Mouse (Mus musculus): ENCODE measurements at regions not wholly inside any gene's neighbourhood (a gene's known extent, or its start where the extent isn't known, plus 50 kb on each side); places are given as distances from the start of the nearest gene placed in this dataset.

- 71% methylated on average over 7 of the region's 7 CpGs for WGBS
Observed at GRCm38 (mm10) chr8:10866696-10867395, 141.4 kb downstream of the Irs2 start.

GRCm38 (mm10) chr8:10865941-10866513 lies 142.2 kb downstream of the Irs2 start:
- Histone ChIP-seq H3K4me1 (ENCODE audit: control insufficient read depth, insufficient read depth, low read length) (peaks cover 3% of the 10 kb centered on the region; the same call in 1 of the 2 replicates), H3K9ac (ENCODE audit: low read length) (no peak overlapping the region), H3K36me3 (ENCODE audit: control insufficient read depth, insufficient read depth) (no peaks in the 10 kb centered on the region), H3K4me2 (ENCODE audit: low read depth, low read length) (no peak overlapping the region), H3K4me3 (ENCODE audit: low read length) (no peak overlapping the region), H3K27ac (ENCODE audit: low read length) (no peak overlapping the region), H3K27me3 (ENCODE audit: control insufficient read depth, insufficient read depth, low read length) (no peaks in the 10 kb centered on the region; the same call in 1 of the 2 replicates), H3K9me3 (replicated peaks; ENCODE audit: control insufficient read depth, low read length) (no peaks in the 10 kb centered on the region)
- WGBS, result 66% methylated on average over 11 of the region's 11 CpGs
- ATAC-seq (replicated peaks; ENCODE audit: extremely low read depth, insufficient read depth, low FRiP score), result no peak

More at GRCm38 (mm10) chr8:10866696-10867395, 141.4 kb downstream of the Irs2 start:
- Histone ChIP-seq H3K4me3 (ENCODE audit: low read length) (no peak overlapping the region), H3K36me3 (ENCODE audit: control insufficient read depth, insufficient read depth) (no peaks in the 10 kb centered on the region), H3K4me2 (ENCODE audit: low read depth, low read length) (no peak overlapping the region), H3K27me3 (ENCODE audit: control insufficient read depth, insufficient read depth, low read length) (no peaks in the 10 kb centered on the region; the same call in 1 of the 2 replicates), H3K9ac (ENCODE audit: low read length) (no peak overlapping the region), H3K27ac (ENCODE audit: low read length) (no peak overlapping the region), H3K9me3 (replicated peaks; ENCODE audit: control insufficient read depth, low read length) (no peaks in the 10 kb centered on the region), H3K4me1 (ENCODE audit: control insufficient read depth, insufficient read depth, low read length) (peaks cover 3% of the 10 kb centered on the region; the same call in 1 of the 2 replicates)
- ATAC-seq (replicated peaks; ENCODE audit: extremely low read depth, insufficient read depth, low FRiP score), result no peak

GRCm38 (mm10) chr8:10865415-10865821 lies 142.8 kb downstream of the Irs2 start:
- no peaks in the 10 kb centered on the region for H3K9me3 ChIP-seq (replicated peaks; ENCODE audit: control insufficient read depth, low read length)
- peaks cover 3% of the 10 kb centered on the region; the same call in 1 of the 2 replicates for H3K4me1 ChIP-seq (ENCODE audit: control insufficient read depth, insufficient read depth, low read length)
- ATAC-seq (replicated peaks; ENCODE audit: extremely low read depth, insufficient read depth, low FRiP score), result no peak
- no peaks in the 10 kb centered on the region; the same call in 1 of the 2 replicates for H3K27me3 ChIP-seq (ENCODE audit: control insufficient read depth, insufficient read depth, low read length)
- H3K4me3 ChIP-seq (ENCODE audit: low read length), result no peak overlapping the region
- WGBS, result 40% methylated on average over 8 of the region's 8 CpGs
- no peaks in the 10 kb centered on the region for H3K36me3 ChIP-seq (ENCODE audit: control insufficient read depth, insufficient read depth)
- no peak overlapping the region for H3K27ac ChIP-seq (ENCODE audit: low read length)
- H3K4me2 ChIP-seq (ENCODE audit: low read depth, low read length), result no peak overlapping the region
- no peak overlapping the region; the same call in 1 of the 2 replicates for H3K9ac ChIP-seq (ENCODE audit: low read length)

- no peak overlapping the region for H3K4me3 ChIP-seq (ENCODE audit: low read length)
- no peaks in the 10 kb centered on the region; the same call in 1 of the 2 replicates for H3K27me3 ChIP-seq (ENCODE audit: control insufficient read depth, insufficient read depth, low read length)
- ATAC-seq (replicated peaks; ENCODE audit: extremely low read depth, insufficient read depth, low FRiP score), result no peak
- no peak overlapping the region for H3K9ac ChIP-seq (ENCODE audit: low read length)
- 72% methylated on average over 13 of the region's 13 CpGs for WGBS
- no peak overlapping the region for H3K4me2 ChIP-seq (ENCODE audit: low read depth, low read length)
- peaks cover 3% of the 10 kb centered on the region; the same call in 1 of the 2 replicates for H3K4me1 ChIP-seq (ENCODE audit: control insufficient read depth, insufficient read depth, low read length)
- H3K9me3 ChIP-seq (replicated peaks; ENCODE audit: control insufficient read depth, low read length), result no peaks in the 10 kb centered on the region
- no peaks in the 10 kb centered on the region for H3K36me3 ChIP-seq (ENCODE audit: control insufficient read depth, insufficient read depth)
- H3K27ac ChIP-seq (ENCODE audit: low read length), result no peak overlapping the region
Observed at GRCm38 (mm10) chr8:10862442-10862841, 145.8 kb downstream of the Irs2 start.

GRCm38 (mm10) chr8:10860810-10861209 lies 147.4 kb downstream of the Irs2 start:
- H3K27ac ChIP-seq (ENCODE audit: low read length), result no peak overlapping the region
- no peak overlapping the region for H3K4me3 ChIP-seq (ENCODE audit: low read length)
- H3K27me3 ChIP-seq (ENCODE audit: control insufficient read depth, insufficient read depth, low read length), result no peaks in the 10 kb centered on the region
- H3K4me1 ChIP-seq (ENCODE audit: control insufficient read depth, insufficient read depth, low read length), result peaks cover 3% of the 10 kb centered on the region; the same call in 1 of the 2 replicates
- ATAC-seq (replicated peaks; ENCODE audit: extremely low read depth, insufficient read depth, low FRiP score), result no peak
- no peak overlapping the region for H3K9ac ChIP-seq (ENCODE audit: low read length)
- no peak overlapping the region for H3K4me2 ChIP-seq (ENCODE audit: low read depth, low read length)
- 84% methylated on average over 4 of the region's 4 CpGs for WGBS
- no peaks in the 10 kb centered on the region for H3K9me3 ChIP-seq (replicated peaks; ENCODE audit: control insufficient read depth, low read length)
- no peaks in the 10 kb centered on the region for H3K36me3 ChIP-seq (ENCODE audit: control insufficient read depth, insufficient read depth)

GRCm38 (mm10) chr8:10857874-10858273 lies 150.4 kb downstream of the Irs2 start:
- Histone ChIP-seq H3K4me1 (ENCODE audit: control insufficient read depth, insufficient read depth, low read length) (no peaks in the 10 kb centered on the region), H3K27me3 (ENCODE audit: control insufficient read depth, insufficient read depth, low read length) (no peaks in the 10 kb centered on the region), H3K4me3 (ENCODE audit: low read length) (no peak overlapping the region), H3K9ac (ENCODE audit: low read length) (no peak overlapping the region), H3K27ac (ENCODE audit: low read length) (no peak overlapping the region), H3K4me2 (ENCODE audit: low read depth, low read length) (no peak overlapping the region), H3K9me3 (replicated peaks; ENCODE audit: control insufficient read depth, low read length) (no peaks in the 10 kb centered on the region), H3K36me3 (ENCODE audit: control insufficient read depth, insufficient read depth) (no peaks in the 10 kb centered on the region)
- WGBS, result 87% methylated on average over 3 of the region's 3 CpGs
- no peak for ATAC-seq (replicated peaks; ENCODE audit: extremely low read depth, insufficient read depth, low FRiP score)

- Histone ChIP-seq H3K4me3 (ENCODE audit: low read length) (no peak overlapping the region), H3K36me3 (ENCODE audit: control insufficient read depth, insufficient read depth) (no peaks in the 10 kb centered on the region), H3K4me1 (ENCODE audit: control insufficient read depth, insufficient read depth, low read length) (no peaks in the 10 kb centered on the region), H3K4me2 (ENCODE audit: low read depth, low read length) (no peak overlapping the region), H3K27me3 (ENCODE audit: control insufficient read depth, insufficient read depth, low read length) (no peaks in the 10 kb centered on the region), H3K9me3 (replicated peaks; ENCODE audit: control insufficient read depth, low read length) (no peaks in the 10 kb centered on the region), H3K9ac (ENCODE audit: low read length) (no peak overlapping the region), H3K27ac (ENCODE audit: low read length) (no peak overlapping the region)
- peak; percentile 47; the same call in 1 of the 2 replicates for ATAC-seq (replicated peaks; ENCODE audit: extremely low read depth, insufficient read depth, low FRiP score)
- WGBS, result 45% methylated on average over 15 of the region's 15 CpGs
Observed at GRCm38 (mm10) chr8:10856996-10857720, 151.1 kb downstream of the Irs2 start.

GRCm38 (mm10) chr8:10855696-10856095 lies 152.6 kb downstream of the Irs2 start:
- Histone ChIP-seq H3K4me2 (ENCODE audit: low read depth, low read length) (no peak overlapping the region), H3K9ac (ENCODE audit: low read length) (no peak overlapping the region), H3K36me3 (ENCODE audit: control insufficient read depth, insufficient read depth) (no peaks in the 10 kb centered on the region), H3K4me1 (ENCODE audit: control insufficient read depth, insufficient read depth, low read length) (no peaks in the 10 kb centered on the region), H3K27ac (ENCODE audit: low read length) (no peak overlapping the region), H3K27me3 (ENCODE audit: control insufficient read depth, insufficient read depth, low read length) (no peaks in the 10 kb centered on the region), H3K9me3 (replicated peaks; ENCODE audit: control insufficient read depth, low read length) (no peaks in the 10 kb centered on the region), H3K4me3 (ENCODE audit: low read length) (no peak overlapping the region)
- ATAC-seq (replicated peaks; ENCODE audit: extremely low read depth, insufficient read depth, low FRiP score), result no peak
- WGBS, result 85% methylated on average over 3 of the region's 3 CpGs

GRCm38 (mm10) chr8:10855131-10855530 lies 153.1 kb downstream of the Irs2 start:
- H3K36me3 ChIP-seq (ENCODE audit: control insufficient read depth, insufficient read depth), result no peaks in the 10 kb centered on the region
- no peak overlapping the region for H3K4me2 ChIP-seq (ENCODE audit: low read depth, low read length)
- H3K4me3 ChIP-seq (ENCODE audit: low read length), result no peak overlapping the region
- H3K27ac ChIP-seq (ENCODE audit: low read length), result no peak overlapping the region
- WGBS, result 82% methylated on average over 4 of the region's 4 CpGs
- H3K9me3 ChIP-seq (replicated peaks; ENCODE audit: control insufficient read depth, low read length), result no peaks in the 10 kb centered on the region
- H3K9ac ChIP-seq (ENCODE audit: low read length), result no peak overlapping the region
- H3K27me3 ChIP-seq (ENCODE audit: control insufficient read depth, insufficient read depth, low read length), result no peaks in the 10 kb centered on the region
- no peaks in the 10 kb centered on the region for H3K4me1 ChIP-seq (ENCODE audit: control insufficient read depth, insufficient read depth, low read length)
- ATAC-seq (replicated peaks; ENCODE audit: extremely low read depth, insufficient read depth, low FRiP score), result no peak

Data from heart, embryonic 16.5 days (tissue).